Mouse (Mus musculus) mouse trophoblast stem cell (cell line): ENCODE data around the gene Zbtb20.
"Not testable (repeated sequence)": the region's sequence is repeated elsewhere in the genome, so short reads cannot be mapped to it uniquely, and the experiment has no call there.

Experiments used
- in situ Hi-C, 2 experiments: fragments of 300-500 bp; cut with MseI, MboI; formaldehyde crosslinking; loops; 2 replicates in 1 of 2; 3 replicates in 1 of 2; pipeline ENCODE4 v1.15.1; 2025

The Zbtb20 gene

DNA sequence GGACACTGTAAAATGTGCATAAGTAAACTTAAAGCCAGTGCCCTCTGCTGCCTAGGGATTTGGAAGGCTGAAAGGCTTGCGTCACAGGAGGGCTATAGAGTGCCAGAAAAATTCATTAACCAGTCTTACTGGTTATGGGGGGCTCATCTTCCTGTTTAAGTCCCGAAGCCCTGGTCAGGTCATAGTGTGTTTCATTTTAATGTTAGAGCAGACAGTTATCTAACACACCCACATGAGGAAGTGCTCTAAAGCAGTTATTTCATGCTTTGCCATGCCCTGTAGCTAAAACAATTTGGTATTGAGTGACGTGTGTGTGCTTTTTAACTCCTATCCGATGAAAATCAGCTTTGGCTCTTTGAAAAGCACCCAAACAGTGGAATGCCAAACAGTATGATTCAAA, 34.3 kb downstream of the Zbtb20 start:
- in situ Hi-C loops: loop anchor here (25.0 kb wide), 1 partner anchor 623 kb away; no protein-coding TSS in a partner anchor

- in situ Hi-C loops: loop anchor here (25.0 kb wide), 1 partner anchor 623 kb away; no protein-coding TSS in a partner anchor
These were observed 35.0 kb downstream of the Zbtb20 start for GRCm38 (mm10) chr16:42910716-42911115.

GRCm38 (mm10) chr16:42911326-42911725, 35.6 kb downstream of the Zbtb20 start:
- in situ Hi-C loops: loop anchor here (25.0 kb wide), 1 partner anchor 624 kb away; no protein-coding TSS in a partner anchor

DNA sequence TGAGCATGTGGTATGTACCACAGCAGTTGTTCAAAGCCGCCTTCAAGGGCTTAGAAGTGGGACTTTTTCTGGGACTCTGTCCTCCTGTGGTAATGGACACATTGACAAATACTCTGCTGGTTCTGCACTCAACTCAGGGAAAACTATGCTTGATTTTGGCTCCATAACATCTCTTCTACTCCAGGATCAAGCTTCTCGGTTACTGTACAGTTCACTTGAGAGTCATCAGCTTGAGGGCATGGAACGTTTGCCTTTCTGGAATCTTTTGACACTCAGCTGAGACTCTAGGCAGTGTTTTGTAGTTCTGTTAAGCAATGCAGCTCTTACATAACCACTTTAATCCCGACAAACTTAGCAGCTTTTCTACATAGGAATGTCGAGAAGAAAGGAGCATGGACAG, 36.1 kb downstream of the Zbtb20 start:
- in situ Hi-C loops: loop anchor here (25.0 kb wide), 1 partner anchor 625 kb away; no protein-coding TSS in a partner anchor

DNA sequence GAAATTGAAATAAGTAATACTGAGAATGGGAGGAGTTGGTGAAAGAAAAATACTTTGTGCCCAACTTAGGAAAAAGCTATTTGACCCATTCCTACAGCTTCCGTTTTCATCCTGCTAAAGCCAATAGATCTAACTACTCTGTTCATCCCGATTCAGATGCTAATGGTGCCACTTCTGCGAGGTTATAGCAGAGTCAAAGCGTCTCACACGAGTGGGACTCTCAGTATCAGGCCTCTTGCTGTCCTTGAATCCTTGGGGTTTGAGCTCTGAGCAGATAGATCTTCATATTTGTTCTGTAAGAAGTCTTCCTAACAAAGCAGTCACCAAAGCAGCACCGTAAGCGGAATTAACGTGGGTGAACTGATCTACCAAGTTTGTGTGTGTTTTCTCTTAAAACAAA, 37.6 kb downstream of the Zbtb20 start:
- in situ Hi-C loops: loop anchor here (25.0 kb wide), 1 partner anchor 626 kb away; no protein-coding TSS in a partner anchor

GRCm38 (mm10) chr16:42914457-42915085, 38.9 kb downstream of the Zbtb20 start:
- in situ Hi-C loops: loop anchor here (25.0 kb wide), 1 partner anchor 627 kb away; no protein-coding TSS in a partner anchor

DNA sequence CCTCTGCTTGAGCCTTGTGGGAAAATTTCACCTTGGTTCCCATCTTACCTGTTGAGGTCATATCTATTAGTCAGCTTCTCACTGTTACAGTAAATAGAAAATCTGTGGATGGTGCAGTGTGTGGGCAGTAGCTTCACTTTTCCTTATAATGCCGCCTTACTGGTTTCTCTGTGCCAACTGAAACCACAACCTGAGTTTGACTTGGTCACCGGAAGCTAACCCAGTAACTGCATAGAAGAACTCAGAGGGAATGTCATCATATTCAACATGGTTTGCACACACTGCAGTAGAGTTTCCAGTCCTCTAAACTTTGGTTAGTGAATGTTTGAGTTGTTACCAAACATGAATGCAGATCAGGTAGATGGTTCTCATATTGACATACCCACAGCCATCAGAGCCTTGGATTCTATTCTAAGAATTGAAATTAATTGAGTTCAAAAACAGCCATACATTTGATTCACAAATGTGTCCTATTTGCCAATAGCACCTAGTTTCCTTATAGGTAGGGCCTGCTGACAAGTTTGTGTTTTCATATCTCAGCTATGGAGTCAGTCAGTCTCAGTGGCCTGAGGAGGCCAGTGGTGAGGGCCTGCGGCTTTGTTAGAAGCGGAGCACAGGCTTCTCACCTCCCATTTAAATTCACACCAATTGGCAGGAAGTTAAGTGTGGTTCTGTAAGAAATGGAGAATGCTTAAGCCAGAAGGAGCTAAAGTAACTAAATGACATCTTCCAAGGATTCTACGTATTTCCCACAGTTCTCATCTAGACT, 44.5 kb downstream of the Zbtb20 start:
- in situ Hi-C loops: loop anchor here (25.0 kb wide), 1 partner anchor 633 kb away; no protein-coding TSS in a partner anchor

DNA sequence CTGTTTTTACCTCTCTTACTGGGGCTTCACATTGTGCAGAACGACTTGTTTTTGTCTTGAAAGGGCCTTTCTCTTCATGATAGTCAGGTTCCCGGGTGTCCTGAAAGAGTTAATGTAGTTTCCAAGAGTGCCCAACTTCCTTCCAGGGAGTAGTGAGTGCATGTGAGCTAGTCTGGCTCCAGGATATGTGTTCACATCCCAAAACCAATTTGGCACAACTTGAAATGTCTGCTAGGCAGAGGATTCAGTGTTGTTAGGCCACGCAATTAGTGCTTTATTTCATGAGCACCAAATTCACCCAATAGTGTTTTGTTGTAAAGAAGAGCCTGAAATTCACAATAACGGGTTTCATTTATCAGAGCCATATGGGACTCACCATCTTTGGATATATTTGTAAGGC, 45.8 kb downstream of the Zbtb20 start:
- in situ Hi-C loops: loop anchor here (25.0 kb wide), 1 partner anchor 634 kb away; no protein-coding TSS in a partner anchor

DNA sequence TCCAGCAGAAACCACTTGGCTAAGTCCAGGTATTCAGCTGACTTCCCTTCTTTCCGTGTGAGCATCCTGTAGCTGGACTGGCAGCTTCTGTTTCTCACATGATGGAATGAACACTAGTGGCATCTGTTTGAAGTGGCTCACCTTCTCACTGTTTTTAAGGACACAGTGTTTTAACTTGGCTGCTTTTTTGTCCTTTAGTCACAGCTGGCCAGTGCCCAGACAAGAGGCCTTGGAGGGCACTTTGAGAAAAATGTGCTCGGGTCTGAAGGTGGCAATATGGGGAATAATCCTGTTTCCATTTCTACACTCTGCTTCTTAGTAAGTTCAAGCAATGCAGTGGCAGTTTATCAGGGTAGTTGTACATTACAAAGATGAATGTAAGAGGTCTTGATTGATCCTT, 62.5 kb downstream of the Zbtb20 start:
- in situ Hi-C loops: no loop called here

- in situ Hi-C loops: no loop called here
These were observed 71.3 kb downstream of the Zbtb20 start for GRCm38 (mm10) chr16:42947016-42947415.

- in situ Hi-C loops: not testable (repeated sequence)
These were observed 79.7 kb downstream of the Zbtb20 start for GRCm38 (mm10) chr16:42955401-42955800.

DNA sequence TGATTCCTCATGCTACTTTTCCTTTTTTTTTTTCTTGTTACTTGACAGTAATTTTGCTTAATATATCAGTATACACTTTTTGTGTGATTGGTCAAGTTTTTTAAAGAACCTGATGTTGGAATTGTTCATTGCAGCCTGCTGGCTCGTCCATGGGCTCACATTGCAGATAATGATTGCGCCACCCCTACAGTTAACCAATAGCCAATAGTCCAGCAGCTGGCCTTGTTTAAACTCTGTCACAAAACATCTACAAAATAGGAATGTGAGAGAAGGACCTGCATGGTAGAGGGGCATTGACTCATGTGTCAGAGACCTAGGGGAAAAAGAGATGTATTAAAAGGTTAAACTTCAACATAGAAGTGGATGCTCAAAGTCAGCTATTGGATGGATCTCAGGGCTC, 97.2 kb downstream of the Zbtb20 start:
- in situ Hi-C loops: no loop called here

GRCm38 (mm10) chr16:42998896-42999295, 123.2 kb downstream of the Zbtb20 start:
- in situ Hi-C loops: no loop called here

DNA sequence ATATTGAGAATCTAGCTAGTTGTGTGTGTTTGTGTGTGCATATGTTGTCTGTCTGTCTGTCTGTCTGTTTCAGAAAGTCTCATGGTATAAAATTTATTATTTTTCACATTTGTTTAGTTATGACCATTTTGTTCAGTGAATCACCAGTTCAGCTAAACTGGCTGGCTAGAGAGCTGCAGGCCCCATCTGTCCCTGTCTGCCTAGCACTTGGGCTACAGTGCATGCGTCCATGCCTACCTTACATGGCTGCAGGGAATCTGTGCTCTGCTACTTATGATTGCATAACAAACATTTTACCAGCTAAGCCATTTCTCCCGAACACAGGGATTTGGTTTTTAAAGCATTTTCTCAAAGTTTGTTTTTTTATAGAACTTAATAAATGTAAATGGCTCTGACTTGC, 150.7 kb downstream of the Zbtb20 start:
- in situ Hi-C loops: no loop called here

DNA sequence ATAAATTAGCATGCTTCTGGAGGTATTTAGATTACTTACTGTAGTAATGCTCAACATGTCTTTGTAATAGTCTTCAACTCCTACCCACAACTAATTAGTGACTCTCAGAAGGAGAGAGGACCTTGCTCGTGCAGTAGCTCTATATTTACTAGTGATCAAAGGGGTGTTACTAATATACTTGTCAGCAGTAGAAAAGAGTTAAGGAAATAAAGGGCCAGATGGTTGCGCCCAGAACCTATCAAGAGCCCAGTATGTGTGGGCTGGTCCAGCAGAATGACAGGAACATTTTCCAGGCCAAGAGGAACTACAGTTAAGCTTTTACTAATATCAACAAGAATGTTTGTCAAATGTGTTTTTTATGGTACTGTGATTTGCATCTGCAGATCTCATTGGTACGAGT, 153.6 kb downstream of the Zbtb20 start:
- in situ Hi-C loops: no loop called here

DNA sequence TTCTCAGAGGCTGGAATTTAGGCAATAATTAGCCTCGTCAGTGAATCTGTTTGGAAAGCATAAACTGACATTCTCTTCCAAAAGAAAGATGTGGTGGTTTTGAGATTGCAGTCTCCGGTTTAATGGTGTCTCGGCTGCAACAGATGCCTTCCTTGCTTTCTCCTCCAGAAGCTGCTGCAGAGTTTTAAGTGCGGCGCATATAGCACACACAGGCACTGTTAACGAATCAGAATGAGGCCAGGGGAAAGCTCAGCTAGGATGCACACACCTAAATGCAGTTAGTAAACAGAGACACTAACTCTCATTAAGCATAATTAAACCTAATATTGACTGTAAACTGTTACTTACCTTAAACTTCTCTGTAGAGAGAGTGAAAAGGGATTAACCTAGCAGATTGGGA, 160.0 kb downstream of the Zbtb20 start:
- in situ Hi-C loops: no loop called here

GRCm38 (mm10) chr16:43036510-43036909, 160.8 kb downstream of the Zbtb20 start:
- in situ Hi-C loops: no loop called here

GRCm38 (mm10) chr16:43037320-43037719, 161.6 kb downstream of the Zbtb20 start:
- in situ Hi-C loops: no loop called here

GRCm38 (mm10) chr16:43045611-43046010, 169.9 kb downstream of the Zbtb20 start:
- in situ Hi-C loops: no loop called here

- in situ Hi-C loops: no loop called here
These were observed 171.0 kb downstream of the Zbtb20 start for GRCm38 (mm10) chr16:43046686-43047085.

DNA sequence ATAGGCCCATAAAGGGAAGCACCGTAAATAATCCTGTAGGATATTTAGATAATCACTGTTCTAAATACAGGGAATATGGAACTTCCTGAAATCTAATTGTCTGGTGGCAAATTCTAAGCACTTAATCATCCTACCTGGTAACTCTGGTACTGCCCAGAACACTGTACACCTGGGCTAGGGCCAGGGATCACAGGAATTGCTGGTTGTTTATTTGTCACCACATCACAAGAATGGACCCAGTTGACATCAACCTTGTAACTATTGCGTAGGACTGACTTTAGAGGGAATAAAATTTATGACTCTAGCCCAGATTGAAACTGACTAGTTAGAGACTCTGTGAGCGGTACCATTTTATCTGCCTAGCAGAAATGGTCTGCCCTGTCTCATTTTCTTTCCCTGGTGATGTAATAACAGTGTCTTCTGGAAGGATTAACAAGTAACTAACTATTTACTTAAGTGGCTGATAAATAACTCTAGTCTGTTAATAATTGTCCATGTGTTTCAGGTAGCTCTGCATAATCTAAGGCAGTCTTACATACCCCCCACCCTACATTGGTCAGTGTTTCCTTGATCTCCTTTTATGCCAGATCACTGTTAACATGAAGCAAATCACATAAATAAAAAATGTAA, 194.1 kb downstream of the Zbtb20 start:
- in situ Hi-C loops: no loop called here

DNA sequence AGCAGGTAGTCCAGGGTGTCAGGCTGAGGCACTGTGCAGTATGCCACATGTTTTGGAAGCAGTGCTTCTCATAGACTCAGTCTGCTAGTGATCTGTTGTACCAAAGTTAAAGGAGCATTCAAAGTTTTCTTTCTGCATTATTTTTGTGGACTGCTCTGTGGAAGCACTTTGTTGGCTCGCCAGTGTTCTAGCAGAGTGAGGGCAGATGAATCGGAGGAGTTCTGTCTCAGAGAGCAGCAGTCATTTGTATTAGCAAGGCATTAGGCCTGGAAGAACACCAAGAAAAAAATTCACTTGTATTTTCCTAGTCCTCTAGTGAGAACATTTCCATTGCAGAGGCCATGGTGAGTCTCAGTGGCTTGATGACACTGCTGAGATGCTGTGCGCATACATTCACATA, 196.2 kb downstream of the Zbtb20 start:
- in situ Hi-C loops: no loop called here
